Mouse (Mus musculus) megakaryocyte, adult 5-6 weeks (primary cell): ENCODE data around the gene Zscan10. TPM values are rescaled to one million over a fixed set of nuclear protein-coding genes. Genes with fewer than 3 reads are reported as not detected.

ENCODE experiments used
- ATAC-seq: 2 replicates; pipeline ENCODE4 v1.8.0; 2016; ENCODE audit warnings: mild to moderate bottlenecking, inconsistent platforms; ENCODE audit not compliant: poor library complexity, severe bottlenecking
- total RNA-seq, 2 experiments: library from RNA; stranded (forward) in 1 of 2; stranded (reverse) in 1 of 2; fragments of 153-499, 151-499 nt in 1 of 2; fragments of 221-1000, 200-1000 nt in 1 of 2; gene quantifications; 2 replicates each; pipeline versions ENCODE4 v1.2.3 to v1.2.4; 2015 to 2017

Zscan10 gene
- total RNA-seq, 2 experiments from 2014 or later, result not detected

DNA sequence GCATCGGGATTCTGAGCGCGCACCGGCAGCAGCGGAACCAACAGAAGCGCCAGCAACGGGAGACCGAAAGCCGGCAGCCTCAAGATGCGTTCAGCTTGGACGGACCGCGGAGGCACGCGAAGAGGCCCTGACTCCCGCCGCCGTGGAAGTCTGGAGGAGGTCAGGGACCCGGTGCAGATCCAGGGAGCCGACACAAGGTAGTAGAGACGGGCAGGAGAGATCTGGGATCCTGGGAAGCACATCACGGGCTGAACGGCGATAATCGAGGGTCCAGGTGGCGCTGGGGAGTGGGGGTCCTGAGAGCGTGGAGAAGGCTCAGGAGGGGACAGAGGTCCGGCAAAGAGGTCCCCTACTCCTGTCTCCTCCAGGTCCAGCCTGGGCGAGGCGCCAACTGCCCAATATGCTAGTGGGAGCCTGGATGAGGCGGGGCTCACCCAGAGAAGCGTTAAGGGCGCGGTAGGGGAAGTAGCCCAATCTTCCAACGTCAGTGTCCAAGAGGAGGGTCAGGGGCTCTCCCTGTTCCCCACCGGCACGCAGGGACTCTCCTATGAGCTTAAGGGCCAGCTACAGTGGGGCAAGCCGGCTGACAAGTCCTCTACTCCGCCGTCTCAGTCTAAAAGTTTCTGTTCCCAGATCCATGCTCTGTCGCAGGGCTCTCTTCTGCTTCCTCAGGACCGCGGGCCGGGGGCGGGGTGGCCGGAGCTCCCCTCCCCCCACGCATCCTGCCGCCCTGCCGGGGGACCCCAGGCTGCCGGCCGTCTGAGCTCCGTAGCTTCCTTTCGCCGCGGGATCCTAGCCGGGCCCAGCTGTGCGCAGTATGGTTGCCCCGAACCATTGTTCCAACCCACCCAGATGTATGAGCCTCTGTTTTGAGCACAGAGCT lies 44.2 kb downstream of the Zscan10 start, which contains the start of gene Mmp25:
Mmp25 (minus strand) TSS at position 665 of the 883 bp plus-strand sequence.
- peak; percentile 93 for ATAC-seq

DNA sequence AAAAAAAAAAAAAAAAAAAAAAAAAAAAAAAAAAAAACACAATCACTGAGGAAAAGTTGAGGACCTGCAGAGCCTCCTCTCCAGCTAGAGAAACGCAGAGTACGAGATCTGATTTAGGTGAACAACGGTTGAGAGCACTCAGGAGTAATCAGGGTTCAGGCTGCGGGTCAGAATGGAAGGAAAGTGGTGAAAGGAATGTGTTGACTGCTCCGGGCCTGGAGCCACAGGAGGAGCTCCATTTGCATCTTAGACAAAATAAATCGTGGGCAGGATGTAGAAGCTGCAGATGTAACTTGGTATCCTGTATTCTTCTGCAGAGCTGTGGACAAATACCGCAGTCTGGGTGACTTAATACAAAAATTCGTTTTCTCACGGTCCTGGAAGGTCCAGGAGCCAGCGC lies 45.2 kb downstream of the Zscan10 start:
- ATAC-seq, result no peak

DNA sequence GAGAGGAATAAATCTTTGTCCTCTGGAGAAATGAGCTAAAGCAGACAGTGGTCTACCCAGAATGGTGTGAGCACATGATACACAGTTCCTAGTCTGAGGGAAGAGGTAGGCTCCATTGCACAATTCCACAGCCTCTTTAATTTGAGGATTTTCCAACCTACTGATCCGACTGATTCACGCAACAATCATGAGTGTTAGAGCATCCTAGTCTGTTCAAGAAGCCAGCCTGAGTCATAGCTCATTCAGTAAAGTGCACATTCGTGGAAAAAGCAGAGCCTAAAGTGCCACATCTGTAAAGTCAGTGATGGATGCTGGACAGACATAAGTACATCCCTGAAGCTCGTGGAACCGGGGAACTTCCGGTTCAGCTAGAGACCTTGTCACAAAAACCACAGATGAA lies 50.7 kb downstream of the Zscan10 start:
- no peak for ATAC-seq

DNA sequence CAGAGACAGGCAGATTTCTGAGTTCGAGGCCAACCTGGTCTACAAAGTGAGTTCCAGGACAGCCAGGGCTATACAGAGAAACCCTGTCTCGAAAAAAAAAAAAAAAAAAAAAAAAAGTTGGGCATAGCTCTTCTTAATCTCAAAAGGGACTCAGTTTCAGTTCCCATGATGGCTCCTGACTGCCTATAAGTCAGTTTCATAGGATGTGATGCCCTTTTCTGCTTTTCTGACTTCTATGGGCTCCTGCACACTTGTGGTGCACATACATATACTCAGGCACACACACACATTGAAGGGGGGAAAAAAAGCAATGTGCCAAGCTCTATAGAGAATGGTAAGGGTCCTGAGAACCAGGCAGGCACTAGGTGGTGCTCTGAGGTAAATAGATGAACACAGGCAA lies 52.7 kb downstream of the Zscan10 start:
- peak; percentile 53; the same call in 1 of the 2 replicates for ATAC-seq

DNA sequence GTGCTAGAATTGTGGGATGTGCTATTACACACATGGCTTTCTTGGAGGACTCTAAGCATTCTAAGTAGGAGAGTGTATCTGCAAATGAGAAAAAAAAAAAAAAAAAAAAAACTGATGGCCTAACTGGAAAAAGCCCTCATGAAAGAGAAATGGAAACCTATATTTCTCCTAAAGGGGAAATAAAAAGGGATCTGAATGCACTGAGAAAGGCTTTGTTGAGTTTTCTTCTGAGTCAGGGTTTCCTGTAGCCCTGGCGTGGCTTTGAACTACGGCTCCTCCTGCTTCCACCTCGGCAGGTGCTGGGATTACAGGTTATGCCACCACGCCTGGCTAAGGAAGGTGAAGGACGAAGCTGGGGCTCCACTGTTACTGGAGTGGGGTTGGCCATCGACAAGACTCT lies 53.3 kb downstream of the Zscan10 start:
- peak; percentile 46 for ATAC-seq

DNA sequence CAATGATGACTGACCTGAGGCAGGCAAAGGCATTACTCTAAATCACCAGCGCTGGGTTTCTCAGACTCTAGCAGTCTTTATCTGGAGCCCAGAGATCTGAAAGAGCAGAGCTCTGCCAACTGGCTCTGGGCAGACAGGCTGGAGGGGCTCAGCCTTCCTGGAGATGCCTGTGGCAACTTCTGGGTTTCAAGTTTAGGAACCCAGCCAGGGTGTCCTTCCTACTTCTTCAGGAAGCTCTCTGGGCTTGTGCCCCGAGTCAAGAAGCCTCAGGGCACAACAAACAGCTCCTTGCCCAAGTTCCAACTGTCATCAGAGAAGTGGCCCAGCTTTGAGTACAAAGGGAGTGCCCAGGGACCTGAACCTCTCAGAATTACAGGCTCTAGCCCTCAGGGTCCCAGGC lies 53.8 kb downstream of the Zscan10 start:
- ATAC-seq, result peak; percentile 66

DNA sequence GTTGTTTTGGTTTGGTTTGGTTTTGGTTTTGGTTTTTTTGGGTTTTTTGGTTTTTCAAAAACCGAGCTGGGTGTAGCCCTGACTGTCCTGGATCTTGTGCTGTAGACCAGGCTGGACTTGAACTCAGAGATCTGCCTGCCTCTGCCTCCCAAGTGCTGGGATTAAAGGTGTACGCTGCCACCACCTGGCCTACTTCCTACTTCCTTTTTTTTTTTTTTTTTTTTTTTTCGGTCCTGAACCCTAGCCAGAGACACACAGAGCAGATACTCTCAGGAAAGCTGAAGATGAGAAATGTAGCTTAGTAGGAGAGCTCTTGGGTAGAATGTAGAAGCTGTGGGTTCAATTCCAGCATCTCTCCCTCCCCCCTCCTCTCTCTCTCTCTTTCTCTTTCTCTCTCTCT lies 57.8 kb downstream of the Zscan10 start:
- ATAC-seq, result no peak

DNA sequence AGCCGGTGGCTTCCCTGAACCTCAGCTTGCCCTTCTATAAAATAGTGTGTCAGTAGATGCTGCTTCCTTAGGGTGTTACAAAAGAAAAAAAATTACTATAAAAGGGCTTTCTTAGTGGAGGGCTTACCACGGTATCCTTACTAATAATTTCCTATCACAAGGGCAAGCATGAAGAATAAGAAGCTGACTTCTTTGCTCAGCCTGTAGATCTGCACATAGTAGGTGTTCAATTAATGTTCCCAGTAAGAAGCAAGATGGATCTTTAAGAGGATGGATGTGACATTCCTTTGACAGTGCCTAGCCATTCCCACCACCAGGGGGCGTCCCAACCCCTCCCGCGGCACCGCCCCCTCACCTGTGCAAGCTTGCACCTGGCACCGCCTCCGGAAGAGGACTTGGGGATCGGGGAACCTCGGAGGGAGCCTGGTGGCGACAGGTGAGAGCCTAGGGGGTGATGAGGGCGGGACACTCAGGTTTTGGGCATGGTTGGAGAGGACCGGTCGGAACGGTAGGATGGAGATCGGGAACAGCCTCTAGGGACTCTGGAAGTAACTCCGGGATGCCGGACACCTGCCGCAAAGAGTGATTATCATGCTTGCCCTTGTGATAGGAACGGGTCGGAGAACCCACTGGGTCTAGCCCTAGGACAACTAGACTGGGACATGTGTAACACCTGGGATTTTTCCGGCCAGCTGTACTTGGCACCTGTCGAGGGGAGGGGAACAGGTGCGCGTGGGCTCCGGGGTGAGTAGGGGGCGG lies 59.6 kb downstream of the Zscan10 start, which contains the start of gene Bicdl2:
Bicdl2 (plus strand) TSS at position 390 of the 759 bp plus-strand sequence.
- peak; percentile 36 for ATAC-seq

Other genes starting within 250 kb of the Zscan10 start
- gene Vmn2r116, start 216.3 kb upstream of the Zscan10 start, total RNA-seq (2015), result not detected in 2 replicates
- not detected in 2 replicates for gene Vmn2r116, start 216.3 kb upstream of the Zscan10 start, total RNA-seq (2017)
- gene Vmn2r117, start 121.2 kb upstream of the Zscan10 start, total RNA-seq (2015), result not detected in 2 replicates
- not detected in 2 replicates for gene Vmn2r117, start 121.2 kb upstream of the Zscan10 start, total RNA-seq (2017)
- 2.1 and 2.4 TPM in 2 replicates for gene Zfp213, start 36.6 kb upstream of the Zscan10 start, total RNA-seq (2015)
- gene Zfp213, start 36.6 kb upstream of the Zscan10 start, total RNA-seq (2017), result 2.7 and 4.7 TPM in 2 replicates
- gene Zfp13, start 1.4 kb upstream of the Zscan10 start, total RNA-seq (2015), result not detected in 2 replicates
- 0.18 TPM in 1 of 2 replicates, not detected in the other for gene Zfp13, start 1.4 kb upstream of the Zscan10 start, total RNA-seq (2017)
- gene Mmp25, start 44.4 kb downstream of the Zscan10 start, total RNA-seq (2015), result 22.6 and 32.1 TPM in 2 replicates
- gene Mmp25, start 44.4 kb downstream of the Zscan10 start, total RNA-seq (2017), result 14.0 and 19.5 TPM in 2 replicates
- not detected in 2 replicates for gene Bicdl2, start 59.6 kb downstream of the Zscan10 start, total RNA-seq (2015)
- 0.45 TPM in 1 of 2 replicates, not detected in the other for gene Bicdl2, start 59.6 kb downstream of the Zscan10 start, total RNA-seq (2017)
- 67.4 and 97.1 TPM in 2 replicates for gene Hcfc1r1, start 72.7 kb downstream of the Zscan10 start, total RNA-seq (2015)
- 38.1 and 52.4 TPM in 2 replicates for gene Hcfc1r1, start 72.7 kb downstream of the Zscan10 start, total RNA-seq (2017)
- gene Thoc6, start 73.0 kb downstream of the Zscan10 start, total RNA-seq (2015), result 26.5 and 26.8 TPM in 2 replicates
- 38.5 and 45.2 TPM in 2 replicates for gene Thoc6, start 73.0 kb downstream of the Zscan10 start, total RNA-seq (2017)
- gene Tnfrsf12a, start 76.6 kb downstream of the Zscan10 start, total RNA-seq (2015), result 1.8 and 5.8 TPM in 2 replicates
- 5.9 and 7.7 TPM in 2 replicates for gene Tnfrsf12a, start 76.6 kb downstream of the Zscan10 start, total RNA-seq (2017)
- not detected in 2 replicates for gene Cldn6, start 78.4 kb downstream of the Zscan10 start, total RNA-seq (2015)
- not detected in 2 replicates for gene Cldn6, start 78.4 kb downstream of the Zscan10 start, total RNA-seq (2017)
- gene Cldn9, start 83.2 kb downstream of the Zscan10 start, total RNA-seq (2015), result not detected in 2 replicates
- not detected in 2 replicates for gene Cldn9, start 83.2 kb downstream of the Zscan10 start, total RNA-seq (2017)
- gene 1520401A03Rik, start 121.9 kb downstream of the Zscan10 start, total RNA-seq (2015), result not detected in 2 replicates
- gene 1520401A03Rik, start 121.9 kb downstream of the Zscan10 start, total RNA-seq (2017), result not detected in 2 replicates
- 31.1 and 32.2 TPM in 2 replicates for gene Pkmyt1, start 125.5 kb downstream of the Zscan10 start, total RNA-seq (2015)
- gene Pkmyt1, start 125.5 kb downstream of the Zscan10 start, total RNA-seq (2017), result 15.9 and 16.6 TPM in 2 replicates
- gene Paqr4, start 140.0 kb downstream of the Zscan10 start, total RNA-seq (2015), result 3.3 and 4.1 TPM in 2 replicates
- gene Paqr4, start 140.0 kb downstream of the Zscan10 start, total RNA-seq (2017), result 7.6 and 10.1 TPM in 2 replicates
- not detected in 2 replicates for gene Kremen2, start 145.0 kb downstream of the Zscan10 start, total RNA-seq (2015)
- not detected in 2 replicates for gene Kremen2, start 145.0 kb downstream of the Zscan10 start, total RNA-seq (2017)
- 3.1 and 3.7 TPM in 2 replicates for gene Flywch1, start 170.7 kb downstream of the Zscan10 start, total RNA-seq (2015)
- 7.7 and 12.0 TPM in 2 replicates for gene Flywch1, start 170.7 kb downstream of the Zscan10 start, total RNA-seq (2017)
- gene Flywch2, start 185.2 kb downstream of the Zscan10 start, total RNA-seq (2015), result 0.66 TPM in 1 of 2 replicates, not detected in the other
- 0.92 TPM in 1 of 2 replicates, not detected in the other for gene Flywch2, start 185.2 kb downstream of the Zscan10 start, total RNA-seq (2017)
- 210 and 224 TPM in 2 replicates for gene Srrm2, start 189.7 kb downstream of the Zscan10 start, total RNA-seq (2015)
- gene Srrm2, start 189.7 kb downstream of the Zscan10 start, total RNA-seq (2017), result 81.2 and 117 TPM in 2 replicates
- gene Elob, start 228.3 kb downstream of the Zscan10 start, total RNA-seq (2015), result 283 and 294 TPM in 2 replicates
- gene Elob, start 228.3 kb downstream of the Zscan10 start, total RNA-seq (2017), result 113 and 140 TPM in 2 replicates
- gene Prss33, start 235.2 kb downstream of the Zscan10 start, total RNA-seq (2015), result not detected in 2 replicates
- not detected in 2 replicates for gene Prss33, start 235.2 kb downstream of the Zscan10 start, total RNA-seq (2017)
- gene Prss32, start 243.0 kb downstream of the Zscan10 start, total RNA-seq (2015), result not detected in 2 replicates
- gene Prss32, start 243.0 kb downstream of the Zscan10 start, total RNA-seq (2017), result not detected in 2 replicates
- not detected in 2 replicates for gene Prss41, start 243.3 kb downstream of the Zscan10 start, total RNA-seq (2015)
- not detected in 2 replicates for gene Prss41, start 243.3 kb downstream of the Zscan10 start, total RNA-seq (2017)